In genomic region chr11:4232644-4233043, GRCm38 (mm10) we compare ENCODE assay signal across 16 mouse cellular contexts. TPM values are rescaled to one million over a fixed set of nuclear protein-coding genes. Genes with fewer than 3 reads are reported as not detected.
A peak's percentile ranks its signal among the peaks of the same experiment; 100 is the strongest.
DNase-seq lines count a peak whose midpoint lies in the region; ATAC-seq lines count a peak whose summit lies in the region.
"Had no signal": no experiment of that assay in that cellular context is flagged by ENCODE, and none has a peak within 500 bp of the region (broad histone marks: within the 10 kb centered on the region; RNA-seq: fewer than 3 reads in every experiment).

No protein-coding gene starts in this region.

- no peaks in the 10 kb centered on the region for H3K36me3 ChIP-seq in heart, embryonic 14.5 days (ENCODE audit: control insufficient read depth, insufficient read depth, low read length)
- no peaks in the 10 kb centered on the region for H3K36me3 ChIP-seq in macrophage (ENCODE audit: inconsistent target)
- H3K36me3 ChIP-seq: midbrain, embryonic 10.5 days had no signal

- ATAC-seq in heart, embryonic 14.5 days (ENCODE audit: insufficient number of reproducible peaks, insufficient read depth, low FRiP score, low read depth): peak; percentile 43; the same call in 1 of the 2 replicates
- peak; percentile 67 for ATAC-seq in common myeloid progenitor, adult 5-6 weeks (replicated peaks; ENCODE audit: low read depth, poor library complexity, severe bottlenecking)
- ATAC-seq in CD4-positive, CD25-positive, alpha-beta regulatory T cell, adult 4 months: no peak

- no peaks in the 10 kb centered on the region for H3K27me3 ChIP-seq in heart, embryonic 14.5 days (ENCODE audit: control insufficient read depth, insufficient read depth, low read length)

- no peak overlapping the region for H3K4me2 ChIP-seq in heart, embryonic 14.5 days (ENCODE audit: low read length)

- WGBS in heart, embryonic 14.5 days: 44% methylated on average over 11 of the region's 12 CpGs
- 10% methylated on average over 12 of the region's 12 CpGs for WGBS in macrophage (ENCODE audit: missing documents)

- no peak overlapping the region for H3K9ac ChIP-seq in heart, embryonic 14.5 days (ENCODE audit: low read length)

- peaks cover 9% of the 10 kb centered on the region; the same call in 1 of the 2 replicates for H3K79me2 ChIP-seq in macrophage (ENCODE audit: inconsistent target)

- H3K9me3 ChIP-seq in heart, embryonic 14.5 days (ENCODE audit: control insufficient read depth, low read length): no peaks in the 10 kb centered on the region
- H3K9me3 ChIP-seq: midbrain, embryonic 10.5 days had no signal

- H3K27ac ChIP-seq in heart, embryonic 14.5 days (replicated peaks in 1 of 2; ENCODE audit: control insufficient read depth in 1 of 2, insufficient read depth in 1 of 2, low read depth in 2 of 2, low read length in 2 of 2): 0 out of 4 replicates have a peak overlapping the region, but pooled peaks of 1 of the 2 experiments have one; percentile 23
- H3K27ac ChIP-seq in macrophage: peak overlapping the region; percentile 68
- H3K27ac ChIP-seq: midbrain, embryonic 10.5 days had no signal

- peaks cover 2 to 5% of the 10 kb centered on the region in 2 experiments; a peak in 2 of 4 replicates for H3K4me1 ChIP-seq in heart, embryonic 14.5 days (ENCODE audit: control insufficient read depth in 2 of 2, insufficient read depth in 2 of 2, low read length in 2 of 2)

- DNase-seq in heart, postnatal 4 days: no peak
- peak; percentile 55 for DNase-seq in 3134 (ENCODE audit: extremely low read depth, insufficient read length, low spot score)
- no peak for DNase-seq in adrenal gland, postnatal 25 days
- DNase-seq in frontal cortex, postnatal 10 days (ENCODE audit: low spot score in 2 of 2): no peak
- DNase-seq: cerebellum, adult 9-11 months; kidney, adult 9 months; right cerebral cortex, postnatal 25 days; thymus, adult 18-20 months had no signal

- H3K4me3 ChIP-seq in heart, embryonic 14.5 days (ENCODE audit: control insufficient read depth in 1 of 2, insufficient read depth in 1 of 2, low read depth in 1 of 2, low read length in 2 of 2): no peak overlapping the region
- no peak overlapping the region for H3K4me3 ChIP-seq in macrophage (ENCODE audit: inconsistent target)
- H3K4me3 ChIP-seq: midbrain, embryonic 10.5 days had no signal

RNA-seq across cellular contexts. Expression of gene Osm, which starts 3.6 kb away (rescaled TPM):
- polyA plus RNA-seq in heart, embryonic 14.5 days (2014; fragmentation: Nextera tagmentation; extraction: Ambion mirVana): not detected in 2 replicates
- under 1 TPM in 1 of 2 experiments, not detected in 1; 0.14 TPM for total RNA-seq in heart, postnatal 4 days (2021)
- total RNA-seq in common myeloid progenitor, adult 5-6 weeks (2017): 15.7 and 16.1 TPM in 2 replicates
- 100 to 1,000 TPM in 1 of 26 experiments, 10 to 100 TPM in 21, 1 to 10 TPM in 4; 5.0 to 109 (median 19.2) TPM for total RNA-seq in macrophage (2018; cell fraction: chromatin; rRNA removed)
- 100 to 1,000 TPM in 7 of 26 experiments, 10 to 100 TPM in 16, 1 to 10 TPM in 3; 6.2 to 178 (median 25.6) TPM for total RNA-seq in macrophage (2018; cell fraction: cytosol; rRNA removed)
- total RNA-seq in macrophage (2018; cell fraction: nucleus; rRNA removed): 100 to 1,000 TPM in 8 of 26 experiments, 10 to 100 TPM in 18; 12.8 to 152 (median 30.9) TPM
- 9.4 to 10.8 TPM (median 9.9 TPM) in 3 replicates for polyA plus RNA-seq in macrophage (2018)
- total RNA-seq in adrenal gland, postnatal 25 days (2021): not detected in 2 replicates
- polyA plus RNA-seq in CD4-positive, CD25-positive, alpha-beta regulatory T cell, adult 4 months (2017; shearing (Covaris generic)): 10 to 100 TPM; 18.6 to 22.8 TPM
- total RNA-seq: layer of hippocampus, adult 18-20 months; left cerebral cortex, postnatal 14 days; liver, adult 2 months had no signal
- polyA plus RNA-seq: liver, adult 2 months had no signal

RNA-seq across cellular contexts. Expression of gene Castor1, which starts 14.6 kb away (rescaled TPM):
- 5.7 and 5.9 TPM in 2 replicates for polyA plus RNA-seq in heart, embryonic 14.5 days (2014; fragmentation: Nextera tagmentation; extraction: Ambion mirVana)
- total RNA-seq in heart, postnatal 4 days (2021): 1 to 10 TPM; 4.7 to 5.1 TPM
- 0.50 and 4.6 TPM in 2 replicates for total RNA-seq in common myeloid progenitor, adult 5-6 weeks (2017)
- total RNA-seq in macrophage (2018; cell fraction: chromatin; rRNA removed): 1 to 10 TPM in 12 of 26 experiments, under 1 TPM in 7, not detected in 7; 0.44 to 4.1 (median 1.3) TPM
- total RNA-seq in macrophage (2018; cell fraction: cytosol; rRNA removed): 1 to 10 TPM; 1.1 to 5.2 (median 2.6) TPM
- 1 to 10 TPM in 16 of 26 experiments, under 1 TPM in 7, not detected in 3; 0.30 to 3.1 (median 1.4) TPM for total RNA-seq in macrophage (2018; cell fraction: nucleus; rRNA removed)
- 2.2 to 3.4 TPM (median 2.2 TPM) in 3 replicates for polyA plus RNA-seq in macrophage (2018)
- total RNA-seq in adrenal gland, postnatal 25 days (2021): 3.0 and 4.1 TPM in 2 replicates
- polyA plus RNA-seq in CD4-positive, CD25-positive, alpha-beta regulatory T cell, adult 4 months (2017; shearing (Covaris generic)): 10 to 100 TPM; 32.3 to 51.9 TPM

RNA-seq across cellular contexts. Expression of gene Lif, which starts 24.7 kb away (rescaled TPM):
- 0.24 TPM in 1 of 2 replicates, not detected in the other for polyA plus RNA-seq in heart, embryonic 14.5 days (2014; fragmentation: Nextera tagmentation; extraction: Ambion mirVana)
- total RNA-seq in heart, postnatal 4 days (2021): 1 to 10 TPM; 1.8 to 2.0 TPM
- 0.63 and 1.1 TPM in 2 replicates for total RNA-seq in common myeloid progenitor, adult 5-6 weeks (2017)
- 10 to 100 TPM in 5 of 26 experiments, 1 to 10 TPM in 4, under 1 TPM in 8, not detected in 9; 0.13 to 94.1 (median 1.3) TPM for total RNA-seq in macrophage (2018; cell fraction: chromatin; rRNA removed)
- total RNA-seq in macrophage (2018; cell fraction: cytosol; rRNA removed): 10 to 100 TPM in 3 of 26 experiments, 1 to 10 TPM in 2, under 1 TPM in 17, not detected in 4; 0.03 to 32.8 (median 0.21) TPM
- total RNA-seq in macrophage (2018; cell fraction: nucleus; rRNA removed): 100 to 1,000 TPM in 1 of 26 experiments, 10 to 100 TPM in 3, 1 to 10 TPM in 7, under 1 TPM in 10, not detected in 5; 0.17 to 116 (median 1.0) TPM
- polyA plus RNA-seq in macrophage (2018): 0.06 to 0.14 TPM in 2 of 3 replicates, not detected in the other
- 0.09 TPM in 1 of 2 replicates, not detected in the other for total RNA-seq in adrenal gland, postnatal 25 days (2021)
- 1 to 10 TPM; 1.8 to 2.7 TPM for polyA plus RNA-seq in CD4-positive, CD25-positive, alpha-beta regulatory T cell, adult 4 months (2017; shearing (Covaris generic))
- total RNA-seq: liver, adult 2 months had no signal

RNA-seq across cellular contexts. Expression of gene Tbc1d10a, which starts 46.1 kb away (rescaled TPM):
- 10.0 and 10.3 TPM in 2 replicates for polyA plus RNA-seq in heart, embryonic 14.5 days (2014; fragmentation: Nextera tagmentation; extraction: Ambion mirVana)
- 10 to 100 TPM; 10.9 to 11.8 TPM for total RNA-seq in heart, postnatal 4 days (2021)
- 4.7 and 6.3 TPM in 2 replicates for total RNA-seq in common myeloid progenitor, adult 5-6 weeks (2017)
- total RNA-seq in macrophage (2018; cell fraction: chromatin; rRNA removed): 10 to 100 TPM; 20.1 to 91.9 (median 38.6) TPM
- total RNA-seq in macrophage (2018; cell fraction: cytosol; rRNA removed): 10 to 100 TPM in 25 of 26 experiments, 1 to 10 TPM in 1; 9.3 to 29.4 (median 18.4) TPM
- total RNA-seq in macrophage (2018; cell fraction: nucleus; rRNA removed): 10 to 100 TPM; 14.5 to 65.4 (median 28.4) TPM
- 9.4 to 23.8 TPM (median 16.5 TPM) in 3 replicates for polyA plus RNA-seq in macrophage (2018)
- total RNA-seq in adrenal gland, postnatal 25 days (2021): 15.6 and 15.8 TPM in 2 replicates
- 10 to 100 TPM; 23.0 to 30.6 TPM for polyA plus RNA-seq in CD4-positive, CD25-positive, alpha-beta regulatory T cell, adult 4 months (2017; shearing (Covaris generic))

Comparison
In these comparisons a context has a peak if more than half of its experiments do, and no peak if none do; other contexts are left out.
1. RNA of gene Osm, which starts 3.6 kb away (total RNA-seq): 15.7 to 16.1 TPM in common myeloid progenitor, adult 5-6 weeks; 0.14 TPM in heart, postnatal 4 days and not detected in adrenal gland, postnatal 25 days; every median in the first group is over 10 times any median in the second.